ENCODE assay signal across 11 mouse cellular contexts in the genomic region with DNA sequence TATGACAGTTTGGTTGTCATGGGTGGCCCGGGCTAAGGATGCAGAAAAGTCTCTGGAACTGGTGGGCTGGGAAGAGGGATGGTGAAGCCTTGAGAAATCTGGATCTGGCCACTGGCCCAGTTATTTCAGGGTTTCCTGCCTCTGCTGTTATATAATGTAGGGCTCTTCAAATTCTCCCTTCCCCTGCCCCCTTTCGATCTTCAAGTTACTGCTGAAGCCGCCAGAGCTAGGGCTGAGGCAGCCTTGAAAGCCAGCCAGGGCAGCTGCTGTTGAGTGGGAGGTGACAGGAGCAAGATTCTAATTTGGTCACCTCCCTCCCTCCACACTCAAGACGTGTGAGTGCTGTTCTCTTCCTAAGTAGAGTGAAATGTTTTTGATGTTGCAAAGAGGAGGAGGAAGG. TPM values are rescaled to one million over a fixed set of nuclear protein-coding genes. Genes with fewer than 3 reads are reported as not detected.
DNase-seq lines count a peak whose midpoint lies in the region; ATAC-seq lines count a peak whose summit lies in the region.
"Had no signal": no experiment of that assay in that cellular context is flagged by ENCODE, and none has a peak within 500 bp of the region (broad histone marks: within the 10 kb centered on the region; RNA-seq: fewer than 3 reads in every experiment).

No protein-coding gene starts in this region.

- H3K4me1 ChIP-seq in lung, embryonic 16.5 days (replicated peaks; ENCODE audit: control insufficient read depth, insufficient read depth, low read length) = no peaks in the 10 kb centered on the region
- H3K4me1 ChIP-seq in midbrain, embryonic 10.5 days = 0 out of 2 replicates have a peak, but pooled peaks cover 2% of the 10 kb centered on the region
- H3K4me1 ChIP-seq: stomach, embryonic 15.5 days had no signal

- H3K9me3 ChIP-seq in lung, embryonic 16.5 days (ENCODE audit: control insufficient read depth, low read length) = no peaks in the 10 kb centered on the region
- no peaks in the 10 kb centered on the region for H3K9me3 ChIP-seq in midbrain, embryonic 10.5 days (replicated peaks)
- H3K9me3 ChIP-seq: liver, embryonic 15.5 days; stomach, embryonic 15.5 days had no signal

- H3K27me3 ChIP-seq in lung, embryonic 16.5 days (ENCODE audit: control insufficient read depth, insufficient read depth, low read depth, low read length) = no peaks in the 10 kb centered on the region
- no peaks in the 10 kb centered on the region for H3K27me3 ChIP-seq in midbrain, embryonic 10.5 days (ENCODE audit: low read depth, poor library complexity, severe bottlenecking)
- H3K27me3 ChIP-seq: liver, embryonic 15.5 days; stomach, embryonic 15.5 days had no signal

- no peak overlapping the region for H3K9ac ChIP-seq in lung, embryonic 16.5 days (ENCODE audit: low read length)
- H3K9ac ChIP-seq: liver, embryonic 15.5 days; stomach, embryonic 15.5 days had no signal

- peak; percentile 75 for DNase-seq in adrenal gland, postnatal 14 days
- peak; percentile 67 for DNase-seq in gastrocnemius, postnatal 10 days
- peak; percentile 15 for DNase-seq in kidney, postnatal 14 days
- DNase-seq in T-cell, adult 2 months (ENCODE audit: low spot score) = no peak
- no peak for DNase-seq in thymus, postnatal 0 days (ENCODE audit: low spot score)
- DNase-seq in midbrain, embryonic 10.5 days (ENCODE audit: low spot score) = no peak

- no peak overlapping the region for H3K4me2 ChIP-seq in lung, embryonic 16.5 days (ENCODE audit: low read depth, low read length)
- H3K4me2 ChIP-seq: liver, embryonic 15.5 days; stomach, embryonic 15.5 days had no signal

- H3K36me3 ChIP-seq in lung, embryonic 16.5 days (ENCODE audit: control insufficient read depth, insufficient read depth, low read length) = no peaks in the 10 kb centered on the region
- no peaks in the 10 kb centered on the region for H3K36me3 ChIP-seq in midbrain, embryonic 10.5 days
- H3K36me3 ChIP-seq: liver, embryonic 15.5 days; stomach, embryonic 15.5 days had no signal

- peak; percentile 77 for ATAC-seq in lung, embryonic 16.5 days (ENCODE audit: low read depth)
- ATAC-seq in activated CD4-positive, CD25-positive, alpha-beta regulatory T cell, adult 4 months = no peak

- no peak overlapping the region for H3K4me3 ChIP-seq in lung, embryonic 16.5 days (ENCODE audit: low read length)
- no peak overlapping the region for H3K4me3 ChIP-seq in midbrain, embryonic 10.5 days
- H3K4me3 ChIP-seq: liver, embryonic 15.5 days; stomach, embryonic 15.5 days had no signal

- no peak overlapping the region for H3K27ac ChIP-seq in lung, embryonic 16.5 days (ENCODE audit: low read length)
- H3K27ac ChIP-seq in midbrain, embryonic 10.5 days (replicated peaks) = no peak overlapping the region
- H3K27ac ChIP-seq: liver, embryonic 15.5 days; stomach, embryonic 15.5 days had no signal

- 18% methylated on average over 4 of the region's 4 CpGs for WGBS in lung, embryonic 16.5 days
- 78% methylated on average over 4 of the region's 4 CpGs for WGBS in midbrain, embryonic 10.5 days

RNA-seq across cellular contexts. Expression of gene Mypn, which starts 46.8 kb away (rescaled TPM):
- 0.56 and 0.59 TPM in 2 replicates for total RNA-seq in adrenal gland, postnatal 14 days (2021)
- 100 to 1,000 TPM; 230 to 232 TPM for total RNA-seq in gastrocnemius, postnatal 10 days (2021)
- 0.55 and 0.78 TPM in 2 replicates for polyA plus RNA-seq in lung, embryonic 16.5 days (2015; fragmentation: Nextera tagmentation; extraction: Ambion mirVana)
- polyA plus RNA-seq in thymus, postnatal 0 days (2015; fragmentation: Nextera tagmentation; extraction: Ambion mirVana) = 0.04 and 0.08 TPM in 2 replicates
- 0.15 and 0.22 TPM in 2 replicates for polyA plus RNA-seq in midbrain, embryonic 10.5 days (2016; fragmentation: Nextera tagmentation; extraction: Ambion mirVana)
- polyA plus RNA-seq in activated CD4-positive, CD25-positive, alpha-beta regulatory T cell, adult 4 months (2017; shearing (Covaris generic)) = under 1 TPM in 1 of 2 experiments, not detected in 1; 0.12 TPM

RNA-seq across cellular contexts. Expression of gene Atoh7, which starts 57.5 kb away (rescaled TPM):
- not detected in 2 replicates for total RNA-seq in adrenal gland, postnatal 14 days (2021)
- total RNA-seq in gastrocnemius, postnatal 10 days (2021) = under 1 TPM; 0.14 to 0.32 TPM
- not detected in 2 replicates for polyA plus RNA-seq in lung, embryonic 16.5 days (2015; fragmentation: Nextera tagmentation; extraction: Ambion mirVana)
- polyA plus RNA-seq in thymus, postnatal 0 days (2015; fragmentation: Nextera tagmentation; extraction: Ambion mirVana) = 0.12 and 0.13 TPM in 2 replicates
- 0.25 and 1.1 TPM in 2 replicates for polyA plus RNA-seq in midbrain, embryonic 10.5 days (2016; fragmentation: Nextera tagmentation; extraction: Ambion mirVana)
- not detected for polyA plus RNA-seq in activated CD4-positive, CD25-positive, alpha-beta regulatory T cell, adult 4 months (2017; shearing (Covaris generic))
- total RNA-seq: ES-E14 had no signal
- polyA plus RNA-seq: liver, embryonic 15.5 days had no signal

Comparison
In these comparisons a context has a peak if more than half of its experiments do, and no peak if none do; other contexts are left out.
1. DNase-seq: peak in adrenal gland, postnatal 14 days (single experiment), gastrocnemius, postnatal 10 days (single experiment) and kidney, postnatal 14 days (single experiment); none in T-cell, adult 2 months (single experiment), thymus, postnatal 0 days (single experiment) and midbrain, embryonic 10.5 days (single experiment).